In genomic region chr11:69119446-69120155, GRCm38 (mm10) we compare ENCODE assay signal across 8 mouse cellular contexts. TPM values are rescaled to one million over a fixed set of nuclear protein-coding genes. Genes with fewer than 3 reads are reported as not detected.
DNase-seq lines count a peak whose midpoint lies in the region; ATAC-seq and TF ChIP-seq lines count a peak whose summit lies in the region.

No protein-coding gene starts in this region.

- ATAC-seq in forebrain, postnatal 0 days = no peak
- no peak for ATAC-seq in liver, embryonic 15.5 days (ENCODE audit: insufficient read depth)

- no peaks in the 10 kb centered on the region for H3K36me3 ChIP-seq in heart, embryonic 10.5 days
- no peaks in the 10 kb centered on the region for H3K36me3 ChIP-seq in heart, adult 2 months (ENCODE audit: control insufficient read depth, insufficient read depth, low read length)
- H3K36me3 ChIP-seq in E14TG2a.4 (ENCODE audit: insufficient read depth, low read length) = no peaks in the 10 kb centered on the region
- H3K36me3 ChIP-seq in forebrain, postnatal 0 days (ENCODE audit: insufficient read depth) = no peaks in the 10 kb centered on the region
- H3K36me3 ChIP-seq in liver, embryonic 15.5 days (replicated peaks) = no peaks in the 10 kb centered on the region

- intact Hi-C loops in heart, adult 2 months (cut with DNase I) = loop anchor here (5.0 kb wide), 1 partner anchor 152 kb away; the partner anchor contains the start of gene Slc25a35
- intact Hi-C loops in gastrocnemius, postnatal 36 days (cut with DNase I) = loop anchor here (10.0 kb wide), 1 partner anchor 215 kb away; the partner anchor contains the start of gene Rpl26

- no peak for TF ChIP-seq POLR2A in heart, adult 2 months (IDR thresholded peaks at IDR 0.05; ENCODE audit: insufficient read depth, low read depth, low read length)

- no peaks in the 10 kb centered on the region for H3K9me3 ChIP-seq in heart, embryonic 10.5 days
- no peaks in the 10 kb centered on the region for H3K9me3 ChIP-seq in E14TG2a.4 (ENCODE audit: low read length)
- no peaks in the 10 kb centered on the region for H3K9me3 ChIP-seq in forebrain, postnatal 0 days (ENCODE audit: low read length)
- no peaks in the 10 kb centered on the region for H3K9me3 ChIP-seq in liver, embryonic 15.5 days (replicated peaks)

- DNase-seq in heart, embryonic 10.5 days (ENCODE audit: low spot score) = no peak
- DNase-seq in heart, adult 2 months = no peak
- peak; percentile 7 for DNase-seq in forebrain, postnatal 0 days
- no peak for DNase-seq in gastrocnemius, postnatal 36 days
- DNase-seq in gastrocnemius, postnatal 4 days (ENCODE audit: low spot score in 2 of 2) = no peak
- DNase-seq in urinary bladder, postnatal 36 days (ENCODE audit: low spot score in 2 of 2) = no peak

- peak overlapping the region; percentile 86 for H3K4me3 ChIP-seq in heart, embryonic 10.5 days
- H3K4me3 ChIP-seq in heart, adult 2 months = no peak overlapping the region
- H3K4me3 ChIP-seq in E14TG2a.4 (replicated peaks; ENCODE audit: low read length) = peak overlapping the region; percentile 95
- H3K4me3 ChIP-seq in forebrain, postnatal 0 days (ENCODE audit: low read depth, low read length) = peak overlapping the region; percentile 85
- peak overlapping the region; percentile 71 for H3K4me3 ChIP-seq in liver, embryonic 15.5 days (replicated peaks)

- H3K4me1 ChIP-seq in heart, embryonic 10.5 days = peaks cover 52% of the 10 kb centered on the region
- H3K4me1 ChIP-seq in heart, adult 2 months (ENCODE audit: control insufficient read depth, insufficient read depth, low read length) = peaks cover 2% of the 10 kb centered on the region; the same call in 1 of the 2 replicates
- peaks cover 48% of the 10 kb centered on the region for H3K4me1 ChIP-seq in E14TG2a.4 (replicated peaks; ENCODE audit: low read depth, low read length)
- H3K4me1 ChIP-seq in forebrain, postnatal 0 days (ENCODE audit: insufficient read depth) = peaks cover 18% of the 10 kb centered on the region
- H3K4me1 ChIP-seq in liver, embryonic 15.5 days (replicated peaks) = peaks cover 69% of the 10 kb centered on the region

- H3K4me2 ChIP-seq in forebrain, postnatal 0 days (ENCODE audit: low read depth) = peak overlapping the region; percentile 96
- peak overlapping the region; percentile 98 for H3K4me2 ChIP-seq in liver, embryonic 15.5 days

- peaks cover 23% of the 10 kb centered on the region for H3K27me3 ChIP-seq in heart, embryonic 10.5 days (ENCODE audit: insufficient read depth, poor library complexity, severe bottlenecking)
- no peaks in the 10 kb centered on the region for H3K27me3 ChIP-seq in heart, adult 2 months (ENCODE audit: control insufficient read depth, insufficient read depth, low read length)
- H3K27me3 ChIP-seq in E14TG2a.4 (ENCODE audit: insufficient read depth, low read length) = peaks cover 78% of the 10 kb centered on the region
- H3K27me3 ChIP-seq in forebrain, postnatal 0 days (ENCODE audit: insufficient read depth, low read length) = no peaks in the 10 kb centered on the region
- H3K27me3 ChIP-seq in liver, embryonic 15.5 days = peaks cover 74% of the 10 kb centered on the region

- H3K9ac ChIP-seq in heart, adult 2 months (ENCODE audit: low read depth, low read length) = no peak overlapping the region
- H3K9ac ChIP-seq in forebrain, postnatal 0 days = no peak overlapping the region
- H3K9ac ChIP-seq in liver, embryonic 15.5 days = no peak overlapping the region

- WGBS in heart, embryonic 10.5 days = 28% methylated on average over 14 of the region's 14 CpGs
- 74% methylated on average over 14 of the region's 14 CpGs for WGBS in heart, adult 2 months
- WGBS in forebrain, postnatal 0 days = 40% methylated on average over 14 of the region's 14 CpGs
- WGBS in liver, embryonic 15.5 days (ENCODE audit: insufficient replicate concordance) = 38% methylated on average over 14 of the region's 14 CpGs

- no peaks in the 10 kb centered on the region for H3K79me2 ChIP-seq in heart, adult 2 months (replicated peaks; ENCODE audit: control insufficient read depth, insufficient read depth, low read length)

- TF ChIP-seq EP300 in heart, adult 2 months (IDR thresholded peaks at IDR 0.05; ENCODE audit: insufficient read depth, low read depth, low read length) = no peak

- peak overlapping the region; percentile 50; the same call in 1 of the 2 replicates for H3K27ac ChIP-seq in heart, embryonic 10.5 days
- no peak overlapping the region for H3K27ac ChIP-seq in heart, adult 2 months
- H3K27ac ChIP-seq in forebrain, postnatal 0 days (ENCODE audit: low read depth, low read length) = no peak overlapping the region
- no peak overlapping the region for H3K27ac ChIP-seq in liver, embryonic 15.5 days (replicated peaks)

- TF ChIP-seq CTCF in heart, adult 2 months (IDR thresholded peaks at IDR 0.05) = no peak
- TF ChIP-seq CTCF in E14TG2a.4 (conservative IDR thresholded peaks at IDR 0.05; ENCODE audit: low read length) = no peak
- TF ChIP-seq CTCF in forebrain, postnatal 0 days (IDR thresholded peaks at IDR 0.05; ENCODE audit: low read depth) = no peak

RNA-seq across cellular contexts. Expression of gene Hes7, which starts 0.6 kb away (rescaled TPM):
- 0.60 and 0.63 TPM in 2 replicates for polyA plus RNA-seq in heart, embryonic 10.5 days (2016; fragmentation: Nextera tagmentation; extraction: Ambion mirVana)
- total RNA-seq in heart, adult 2 months (2021) = under 1 TPM in 1 of 2 experiments, not detected in 1; 0.11 TPM
- polyA plus RNA-seq in heart, adult 2 months (2012; rRNA removed) = 0.10 TPM in 1 of 2 replicates, not detected in the other
- 1.2 and 1.6 TPM in 2 replicates for total RNA-seq in forebrain, postnatal 0 days (2014; rRNA removed)
- polyA plus RNA-seq in forebrain, postnatal 0 days (2015; fragmentation: Nextera tagmentation; extraction: Ambion mirVana) = 1.1 and 1.3 TPM in 2 replicates
- polyA plus RNA-seq in liver, embryonic 15.5 days (2015; fragmentation: Nextera tagmentation; extraction: Ambion mirVana) = 0.12 and 0.18 TPM in 2 replicates
- total RNA-seq in gastrocnemius, postnatal 36 days (2021) = not detected
- under 1 TPM; 0.34 to 0.54 TPM for total RNA-seq in gastrocnemius, postnatal 4 days (2021)

RNA-seq across cellular contexts. Expression of gene 9130213A22Rik, which starts 2.8 kb away (rescaled TPM):
- 0.16 and 0.17 TPM in 2 replicates for polyA plus RNA-seq in heart, embryonic 10.5 days (2016; fragmentation: Nextera tagmentation; extraction: Ambion mirVana)
- under 1 TPM; 0.21 to 0.23 TPM for total RNA-seq in heart, adult 2 months (2021)
- polyA plus RNA-seq in heart, adult 2 months (2012; rRNA removed) = 0.82 and 1.00 TPM in 2 replicates
- 0.23 and 0.62 TPM in 2 replicates for total RNA-seq in forebrain, postnatal 0 days (2014; rRNA removed)
- 0.58 and 0.69 TPM in 2 replicates for polyA plus RNA-seq in forebrain, postnatal 0 days (2015; fragmentation: Nextera tagmentation; extraction: Ambion mirVana)
- 0.07 TPM in 1 of 2 replicates, not detected in the other for polyA plus RNA-seq in liver, embryonic 15.5 days (2015; fragmentation: Nextera tagmentation; extraction: Ambion mirVana)
- not detected for total RNA-seq in gastrocnemius, postnatal 36 days (2021)
- under 1 TPM; 0.29 to 0.56 TPM for total RNA-seq in gastrocnemius, postnatal 4 days (2021)

RNA-seq across cellular contexts. Expression of gene Aloxe3, which starts 6.1 kb away (rescaled TPM):
- polyA plus RNA-seq in heart, embryonic 10.5 days (2016; fragmentation: Nextera tagmentation; extraction: Ambion mirVana) = 0.16 and 0.25 TPM in 2 replicates
- total RNA-seq in heart, adult 2 months (2021) = under 1 TPM; 0.05 to 0.07 TPM
- 0.16 TPM in 1 of 2 replicates, not detected in the other for polyA plus RNA-seq in heart, adult 2 months (2012; rRNA removed)
- total RNA-seq in forebrain, postnatal 0 days (2014; rRNA removed) = 10.0 and 11.6 TPM in 2 replicates
- polyA plus RNA-seq in forebrain, postnatal 0 days (2015; fragmentation: Nextera tagmentation; extraction: Ambion mirVana) = 8.5 and 14.9 TPM in 2 replicates
- polyA plus RNA-seq in liver, embryonic 15.5 days (2015; fragmentation: Nextera tagmentation; extraction: Ambion mirVana) = 0.13 TPM in 1 of 2 replicates, not detected in the other
- not detected for total RNA-seq in gastrocnemius, postnatal 36 days (2021)
- under 1 TPM in 1 of 2 experiments, not detected in 1; 0.23 TPM for total RNA-seq in gastrocnemius, postnatal 4 days (2021)

RNA-seq across cellular contexts. Expression of gene Per1, which starts 24.6 kb away (rescaled TPM):
- polyA plus RNA-seq in heart, embryonic 10.5 days (2016; fragmentation: Nextera tagmentation; extraction: Ambion mirVana) = 8.0 and 8.8 TPM in 2 replicates
- 10 to 100 TPM; 44.4 to 79.8 TPM for total RNA-seq in heart, adult 2 months (2021)
- polyA plus RNA-seq in heart, adult 2 months (2012; rRNA removed) = 18.0 and 36.4 TPM in 2 replicates
- total RNA-seq in forebrain, postnatal 0 days (2014; rRNA removed) = 16.5 and 38.3 TPM in 2 replicates
- polyA plus RNA-seq in forebrain, postnatal 0 days (2015; fragmentation: Nextera tagmentation; extraction: Ambion mirVana) = 15.2 and 16.7 TPM in 2 replicates
- 6.4 and 7.6 TPM in 2 replicates for polyA plus RNA-seq in liver, embryonic 15.5 days (2015; fragmentation: Nextera tagmentation; extraction: Ambion mirVana)
- 10 to 100 TPM; 60.9 to 89.0 TPM for total RNA-seq in gastrocnemius, postnatal 36 days (2021)
- total RNA-seq in gastrocnemius, postnatal 4 days (2021) = 10 to 100 TPM; 32.1 to 49.3 TPM

RNA-seq across cellular contexts. Expression of gene Vamp2, which starts 31.3 kb away (rescaled TPM):
- 85.8 and 93.0 TPM in 2 replicates for polyA plus RNA-seq in heart, embryonic 10.5 days (2016; fragmentation: Nextera tagmentation; extraction: Ambion mirVana)
- total RNA-seq in heart, adult 2 months (2021) = 10 to 100 TPM; 63.4 to 70.8 TPM
- 83.0 and 90.0 TPM in 2 replicates for polyA plus RNA-seq in heart, adult 2 months (2012; rRNA removed)
- 76.8 and 104 TPM in 2 replicates for total RNA-seq in forebrain, postnatal 0 days (2014; rRNA removed)
- polyA plus RNA-seq in forebrain, postnatal 0 days (2015; fragmentation: Nextera tagmentation; extraction: Ambion mirVana) = 500 and 554 TPM in 2 replicates
- 14.9 and 19.6 TPM in 2 replicates for polyA plus RNA-seq in liver, embryonic 15.5 days (2015; fragmentation: Nextera tagmentation; extraction: Ambion mirVana)
- total RNA-seq in gastrocnemius, postnatal 36 days (2021) = 10 to 100 TPM; 26.7 to 38.1 TPM
- 10 to 100 TPM; 61.1 to 70.4 TPM for total RNA-seq in gastrocnemius, postnatal 4 days (2021)
